Mouse (Mus musculus): Measurements from ENCODE around the gene Tmed9. TPM values are rescaled to one million over a fixed set of nuclear protein-coding genes. Genes with fewer than 3 reads are reported as not detected.

Tmed9 gene
- 90.5 and 90.9 TPM in 2 replicates for polyA plus RNA-seq (2012; rRNA removed)

GRCm38 (mm10) chr13:55573432-55573831 is at the start of gene Tmed9:
TSS of gene Tmed9 (plus strand) at chr13:55573732.

GRCm38 (mm10) chr13:55529198-55529915 is 44.2 kb upstream of the Tmed9 start, which contains the start of gene Dok3:
TSS of gene Dok3 (minus strand) at chr13:55529296.

GRCm38 (mm10) chr13:55536194-55537175 is 37.0 kb upstream of the Tmed9 start, which contains the start of gene Ddx41:
TSS of gene Ddx41 (minus strand) at chr13:55536658.

GRCm38 (mm10) chr13:55571027-55571751 is 2.3 kb upstream of the Tmed9 start, which contains the start of gene Fam193b:
TSS of gene Fam193b (minus strand) at chr13:55571120.

GRCm38 (mm10) chr13:55599566-55600540 is 26.3 kb downstream of the Tmed9 start, which contains the start of gene B4galt7:
TSS of gene B4galt7 (plus strand) at chr13:55599896.

GRCm38 (mm10) chr13:55622649-55623541 is 49.4 kb downstream of the Tmed9 start, which contains the start of gene Caml:
TSS of gene Caml (plus strand) at chr13:55623005.

GRCm38 (mm10) chr13:55634639-55635127 is 61.2 kb downstream of the Tmed9 start, which contains the start of gene Ddx46:
TSS of gene Ddx46 (plus strand) at chr13:55635027.

Other genes with a start within 250 kb of the Tmed9 start
- gene Mxd3, start 243.9 kb upstream of the Tmed9 start, polyA plus RNA-seq (2012; rRNA removed), result 16.3 and 21.3 TPM in 2 replicates
- gene Lman2, start 210.9 kb upstream of the Tmed9 start, polyA plus RNA-seq (2012; rRNA removed), result 133 and 142 TPM in 2 replicates
- 2.6 and 3.3 TPM in 2 replicates for gene Rgs14, start 204.0 kb upstream of the Tmed9 start, polyA plus RNA-seq (2012; rRNA removed)
- gene Slc34a1, start 175.5 kb upstream of the Tmed9 start, polyA plus RNA-seq (2012; rRNA removed), result 0.08 and 0.53 TPM in 2 replicates
- gene Pfn3, start 158.5 kb upstream of the Tmed9 start, polyA plus RNA-seq (2012; rRNA removed), result not detected in 2 replicates
- gene F12, start 146.9 kb upstream of the Tmed9 start, polyA plus RNA-seq (2012; rRNA removed), result 0.23 and 1.3 TPM in 2 replicates
- gene Grk6, start 128.7 kb upstream of the Tmed9 start, polyA plus RNA-seq (2012; rRNA removed), result 61.2 and 61.5 TPM in 2 replicates
- gene Prr7, start 109.5 kb upstream of the Tmed9 start, polyA plus RNA-seq (2012; rRNA removed), result 39.3 and 64.5 TPM in 2 replicates
- gene Dbn1, start 85.6 kb upstream of the Tmed9 start, polyA plus RNA-seq (2012; rRNA removed), result 121 and 140 TPM in 2 replicates
- gene Pdlim7, start 60.1 kb upstream of the Tmed9 start, polyA plus RNA-seq (2012; rRNA removed), result 253 and 269 TPM in 2 replicates
- gene Dok3, start 44.4 kb upstream of the Tmed9 start, polyA plus RNA-seq (2012; rRNA removed), result 12.2 and 13.5 TPM in 2 replicates
- 110 and 147 TPM in 2 replicates for gene Ddx41, start 37.1 kb upstream of the Tmed9 start, polyA plus RNA-seq (2012; rRNA removed)
- gene Fam193b, start 2.6 kb upstream of the Tmed9 start, polyA plus RNA-seq (2012; rRNA removed), result 118 and 137 TPM in 2 replicates
- gene B4galt7, start 26.2 kb downstream of the Tmed9 start, polyA plus RNA-seq (2012; rRNA removed), result 29.8 and 32.7 TPM in 2 replicates
- 17.4 and 18.4 TPM in 2 replicates for gene Caml, start 49.3 kb downstream of the Tmed9 start, polyA plus RNA-seq (2012; rRNA removed)
- gene Ddx46, start 61.3 kb downstream of the Tmed9 start, polyA plus RNA-seq (2012; rRNA removed), result 9.0 and 9.2 TPM in 2 replicates
- gene B230219D22Rik, start 119.4 kb downstream of the Tmed9 start, polyA plus RNA-seq (2012; rRNA removed), result 31.8 and 32.2 TPM in 2 replicates
- gene Txndc15, start 140.9 kb downstream of the Tmed9 start, polyA plus RNA-seq (2012; rRNA removed), result 66.8 and 69.7 TPM in 2 replicates
- gene Pcbd2, start 153.6 kb downstream of the Tmed9 start, polyA plus RNA-seq (2012; rRNA removed), result 23.2 and 23.3 TPM in 2 replicates
- 0.10 TPM in 1 of 2 replicates, not detected in the other for gene Catsper3, start 210.8 kb downstream of the Tmed9 start, polyA plus RNA-seq (2012; rRNA removed)

All from ovary, adult 2 months (tissue).